Mouse (Mus musculus): ENCODE measurements around the gene Tnik.
A peak's percentile ranks its signal among the peaks of the same experiment; 100 is the strongest.

Gene Tnik

DNA sequence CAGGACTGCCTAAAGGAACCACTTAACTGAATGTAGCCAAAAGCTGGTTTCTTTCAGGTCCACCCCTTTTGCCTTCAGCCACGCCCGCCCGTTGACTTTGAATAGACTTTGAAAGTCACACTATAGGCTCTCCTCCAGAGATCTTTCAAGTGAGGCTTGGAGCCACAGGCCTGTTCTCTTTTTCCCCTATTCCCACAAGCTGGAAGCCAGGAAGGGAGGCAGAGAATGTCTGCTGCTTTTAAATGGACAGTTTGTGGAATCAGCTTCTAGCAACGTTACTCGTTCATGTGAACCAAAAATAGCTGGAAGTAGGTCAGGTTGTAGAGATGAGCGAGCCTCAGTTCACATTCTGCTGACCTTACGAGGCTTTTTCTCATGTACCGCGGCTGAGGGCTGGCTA, 138.3 kb downstream of the Tnik start:
- DNase-seq (ENCODE audit: low spot score in 2 of 2) = no peak

DNA sequence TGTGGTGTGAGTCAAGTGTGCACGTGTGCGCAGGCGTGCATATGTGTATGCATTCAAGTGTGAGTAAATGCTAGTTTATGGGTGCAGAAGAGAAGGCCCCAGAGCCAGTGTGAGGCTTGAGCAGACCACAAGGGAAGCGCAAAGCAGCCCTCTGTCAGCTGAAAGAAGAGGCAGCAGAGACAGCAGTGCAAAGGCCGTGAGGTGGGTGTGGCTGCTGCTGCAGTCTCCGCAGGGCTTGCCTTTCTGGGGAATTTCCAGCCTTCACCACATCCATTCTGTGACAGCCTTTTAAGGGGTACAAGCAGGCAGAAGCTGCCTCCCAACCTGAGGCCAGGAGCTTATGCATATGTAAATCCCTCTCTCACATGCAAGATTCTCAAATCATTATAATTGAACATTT, 139.2 kb downstream of the Tnik start:
- peak; percentile 19 to 21 for DNase-seq (ENCODE audit: low spot score in 2 of 2)

DNA sequence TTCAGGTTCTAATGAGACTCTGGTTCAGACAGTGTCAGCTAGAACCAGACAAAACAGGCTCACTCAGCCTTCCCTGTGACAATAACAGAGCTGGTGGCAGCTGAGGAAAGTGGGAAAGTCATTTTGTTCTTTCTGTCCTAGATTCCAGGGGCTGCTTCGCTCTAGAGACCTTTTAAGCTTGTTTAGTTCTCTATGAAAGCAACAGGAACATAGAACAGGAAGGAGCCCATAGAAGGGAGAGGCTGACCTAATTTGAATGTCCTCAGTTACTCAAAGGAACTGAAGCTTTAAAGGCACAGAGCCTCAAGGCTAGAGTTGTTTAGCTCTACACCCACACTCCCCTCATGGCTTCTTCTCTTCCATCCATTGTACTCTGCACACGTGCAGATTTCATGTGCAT, 142.4 kb downstream of the Tnik start:
- no peak for DNase-seq (ENCODE audit: low spot score in 2 of 2)

DNA sequence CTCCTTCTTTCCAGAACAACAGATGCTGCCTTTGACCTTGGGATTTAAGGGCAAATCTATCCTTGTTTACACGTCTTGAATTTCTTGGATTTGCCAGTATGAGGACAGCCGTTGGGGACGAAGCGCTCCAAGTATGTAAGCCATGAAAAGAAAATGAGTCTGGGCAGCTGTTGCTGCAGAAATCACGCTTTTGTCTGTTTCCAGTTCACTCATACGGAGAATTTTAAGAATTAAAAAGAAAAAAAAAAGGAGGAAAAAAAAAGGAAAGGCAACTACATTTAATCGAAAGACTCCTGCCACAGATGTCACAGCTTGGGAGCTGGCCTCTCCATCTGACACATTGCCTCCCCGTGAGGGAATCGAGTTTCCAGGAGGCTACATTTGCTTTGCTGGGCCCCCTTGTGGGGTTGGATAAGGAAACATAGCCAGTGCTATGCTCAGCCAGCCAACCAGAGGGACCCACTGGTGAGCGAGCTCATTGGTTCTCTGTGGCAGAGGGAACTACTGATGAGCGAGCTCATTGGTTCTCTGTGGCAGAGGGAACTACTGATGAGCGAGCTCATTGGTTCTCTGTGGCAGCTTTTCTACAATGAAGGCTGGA, 145.9 kb downstream of the Tnik start:
- no peak for DNase-seq (ENCODE audit: low spot score in 2 of 2)

DNA sequence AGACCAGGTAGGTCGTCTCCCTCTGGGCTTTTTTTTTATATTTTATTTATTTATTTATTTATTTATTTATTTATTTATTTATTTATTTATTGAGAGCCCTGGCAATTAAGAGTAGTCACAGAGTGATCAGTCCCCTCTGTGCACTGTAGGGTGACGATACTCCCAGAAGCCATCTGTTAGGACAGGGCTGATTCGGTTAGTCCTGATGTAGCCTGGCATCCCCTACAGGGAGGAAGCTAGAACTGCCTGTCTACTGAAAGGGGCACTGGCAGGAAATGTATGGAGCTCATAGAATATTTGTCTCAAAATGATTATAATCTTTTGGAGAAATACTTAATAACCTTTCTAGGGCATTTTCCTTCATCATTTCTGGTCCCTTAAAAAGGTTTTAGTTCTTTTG, 147.3 kb downstream of the Tnik start:
- DNase-seq (ENCODE audit: low spot score in 2 of 2) = no peak

DNA sequence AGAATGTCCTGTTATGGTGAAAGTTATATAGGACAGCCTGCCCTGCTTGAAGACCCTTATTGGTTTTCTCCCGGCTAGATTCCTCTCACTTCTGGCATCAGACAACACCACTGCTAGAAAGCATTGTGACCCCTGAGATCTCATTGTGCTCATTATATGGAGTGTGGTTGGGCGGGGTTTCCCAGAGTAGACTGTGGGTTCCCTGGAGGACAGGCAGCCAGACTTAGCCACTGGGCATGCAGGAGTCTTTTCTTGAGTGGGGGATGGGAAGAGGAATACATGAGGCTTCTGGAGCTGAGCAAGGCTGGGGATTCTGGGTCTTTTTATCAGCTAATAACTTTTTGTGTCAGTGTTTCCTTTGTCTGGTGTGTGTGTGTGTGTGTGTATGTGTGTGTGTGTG, 153.0 kb downstream of the Tnik start:
- no peak for DNase-seq (ENCODE audit: low spot score in 2 of 2)

DNA sequence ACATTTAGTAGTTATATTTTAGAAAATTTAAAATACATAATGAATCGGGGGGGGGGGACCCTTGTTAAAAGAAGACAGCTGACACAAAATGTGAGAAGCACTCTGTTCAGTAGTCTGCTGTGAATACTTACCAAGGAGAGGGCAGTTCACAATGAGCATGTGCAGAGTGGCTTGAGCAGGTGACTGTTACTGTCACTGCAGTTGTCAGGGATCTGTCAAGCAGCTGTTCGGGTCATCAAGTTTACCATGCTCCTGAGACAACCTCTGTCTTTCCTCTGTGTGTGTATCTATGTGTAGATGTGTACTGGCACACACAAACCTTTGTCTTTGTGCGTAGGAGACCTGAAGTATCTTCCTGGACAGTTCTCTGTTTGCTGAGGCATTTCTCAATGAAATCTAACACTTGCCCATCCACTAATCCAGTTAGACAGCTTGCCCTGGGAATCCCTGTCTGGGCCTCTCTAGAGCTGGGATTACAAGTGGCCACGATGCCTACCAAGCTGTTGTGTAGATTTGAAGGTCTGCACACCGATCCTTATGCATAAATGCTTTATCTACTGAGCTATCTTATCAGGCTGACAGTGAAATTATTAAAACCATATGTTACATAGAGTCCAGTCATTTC, 154.2 kb downstream of the Tnik start:
- DNase-seq (ENCODE audit: low spot score in 2 of 2) = no peak

DNA sequence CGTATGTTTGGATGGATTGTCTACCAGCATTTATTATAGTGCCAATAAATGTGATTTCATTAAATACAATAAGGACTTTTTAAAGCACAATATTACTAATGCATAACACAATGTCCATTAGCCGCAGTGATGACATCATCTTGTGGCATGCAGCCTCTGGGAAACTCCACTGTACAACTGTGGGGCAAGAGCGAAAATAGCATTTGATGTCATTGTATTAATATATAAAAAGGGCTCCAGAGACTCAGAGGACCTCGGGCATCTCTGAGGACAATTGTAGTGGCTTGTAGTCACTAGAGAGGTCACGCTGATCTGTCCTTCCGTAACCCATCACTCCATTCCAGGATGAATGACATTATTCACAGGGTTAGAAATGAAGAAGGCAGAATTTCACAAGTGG, 157.2 kb downstream of the Tnik start:
- no peak for DNase-seq (ENCODE audit: low spot score in 2 of 2)

DNA sequence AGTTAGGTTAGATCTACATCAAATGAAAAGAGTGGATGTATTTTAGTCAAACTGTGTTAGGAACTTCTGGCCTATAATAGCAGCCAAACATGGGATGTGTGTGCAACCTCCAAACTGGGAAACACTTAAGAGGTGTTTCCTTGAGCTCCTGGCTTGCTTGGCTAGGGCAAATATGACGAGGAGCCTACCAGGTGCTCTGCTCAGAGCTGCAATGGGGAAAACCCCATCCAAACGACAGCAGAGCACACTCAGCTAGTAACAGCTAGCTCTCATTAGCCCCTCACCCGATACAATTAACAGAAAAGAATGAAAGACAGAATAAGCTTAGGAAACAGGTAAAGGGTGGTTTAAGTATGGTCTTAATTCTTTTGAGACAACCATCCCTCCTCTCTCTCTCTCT, 157.7 kb downstream of the Tnik start:
- no peak for DNase-seq (ENCODE audit: low spot score in 2 of 2)

DNA sequence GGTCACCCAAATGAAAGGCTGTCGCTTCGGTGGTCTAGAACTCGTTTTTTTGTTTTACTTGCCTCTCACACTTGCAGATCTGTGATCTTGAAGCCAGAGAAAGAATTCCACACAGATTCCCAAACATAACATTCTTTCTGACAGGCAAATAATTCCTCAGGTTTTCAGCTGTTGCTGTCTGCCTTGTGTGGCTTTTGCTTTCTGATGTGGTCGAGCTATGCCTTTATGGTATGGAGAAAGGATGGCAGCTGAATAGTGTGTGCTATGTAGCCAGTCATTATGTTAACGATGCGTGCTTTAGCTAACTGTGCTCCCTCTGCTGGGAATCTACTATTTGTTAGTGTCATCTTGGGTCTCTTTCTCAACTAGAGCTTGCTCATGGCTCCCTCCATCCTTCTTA, 158.8 kb downstream of the Tnik start:
- no peak for DNase-seq (ENCODE audit: low spot score in 2 of 2)

DNA sequence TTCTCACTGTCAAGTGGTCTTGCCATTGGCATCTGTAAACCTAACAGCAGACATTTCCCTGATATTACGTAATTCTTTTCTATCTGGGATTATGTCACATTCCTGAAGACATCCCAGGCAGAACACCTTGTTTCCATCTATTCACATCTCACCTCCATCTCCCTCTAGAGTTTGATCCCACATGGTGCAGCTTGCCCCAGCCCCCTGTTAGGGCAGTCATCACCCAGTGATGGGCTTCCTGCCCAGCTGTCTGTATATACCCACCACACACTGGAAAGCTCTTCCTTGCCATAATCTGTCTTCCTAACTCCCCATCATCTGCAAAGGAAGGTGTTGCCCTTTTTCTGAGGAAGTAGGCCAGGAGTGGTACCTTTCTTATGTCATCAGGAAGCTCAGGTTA, 159.2 kb downstream of the Tnik start:
- DNase-seq (ENCODE audit: low spot score in 2 of 2) = no peak

DNA sequence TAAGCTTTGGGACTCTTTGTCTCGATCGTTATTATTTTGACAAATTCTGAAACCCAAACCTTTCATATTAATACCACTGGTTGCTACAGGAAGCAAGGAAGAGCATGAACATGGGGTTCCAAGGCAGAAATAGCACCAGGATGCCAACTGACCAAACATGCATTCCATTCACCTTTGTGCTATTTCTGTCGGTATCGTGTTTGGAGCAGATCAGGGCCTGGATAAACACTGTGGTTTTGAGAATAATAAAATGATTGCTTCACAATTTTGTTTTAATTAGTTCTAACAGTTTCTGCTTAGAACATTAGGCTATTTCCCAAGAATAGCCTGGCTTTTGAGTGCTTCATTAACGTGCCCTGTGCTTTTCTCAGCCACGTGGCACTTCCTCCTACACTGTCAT, 162.9 kb downstream of the Tnik start:
- no peak for DNase-seq (ENCODE audit: low spot score in 2 of 2)

DNA sequence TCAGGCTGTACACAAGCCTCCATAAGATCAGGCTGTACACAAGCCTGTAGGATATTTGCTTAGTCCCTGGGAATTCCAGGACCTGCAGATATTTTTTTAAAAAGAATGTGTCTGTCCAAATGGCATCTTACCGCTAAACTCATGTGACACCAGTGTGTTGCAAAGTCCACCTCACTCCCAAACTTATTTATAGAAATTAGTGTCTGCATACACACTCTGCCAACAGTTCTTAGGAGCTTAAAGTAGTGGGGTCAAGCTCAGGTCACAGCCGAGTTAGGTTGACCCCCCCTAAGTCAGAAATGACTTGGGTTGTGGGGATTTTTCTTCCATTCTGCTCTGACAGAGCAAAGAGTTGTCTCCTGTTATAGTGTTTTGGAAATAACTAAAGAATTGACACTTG, 168.4 kb downstream of the Tnik start:
- DNase-seq (ENCODE audit: low spot score in 2 of 2) = no peak

DNA sequence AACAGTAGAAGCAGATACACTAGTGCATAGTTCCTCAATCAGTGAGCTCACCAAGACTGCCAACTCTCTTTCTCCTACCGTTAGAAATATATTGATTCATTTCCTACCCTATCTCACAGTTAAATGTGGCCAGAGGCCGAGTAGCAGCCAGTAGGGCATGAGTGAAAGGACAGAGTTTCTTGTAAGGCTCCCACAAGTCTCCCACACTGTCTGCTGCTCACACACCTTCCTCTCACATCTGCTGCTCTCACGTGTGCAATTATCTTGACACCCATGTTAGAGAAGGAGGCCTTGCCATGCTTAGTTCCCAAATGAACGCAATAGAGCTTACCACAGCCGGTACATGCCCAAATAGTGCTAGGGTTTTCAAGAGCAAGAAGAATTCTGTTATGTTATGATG, 169.3 kb downstream of the Tnik start:
- no peak for DNase-seq (ENCODE audit: low spot score in 2 of 2)

DNA sequence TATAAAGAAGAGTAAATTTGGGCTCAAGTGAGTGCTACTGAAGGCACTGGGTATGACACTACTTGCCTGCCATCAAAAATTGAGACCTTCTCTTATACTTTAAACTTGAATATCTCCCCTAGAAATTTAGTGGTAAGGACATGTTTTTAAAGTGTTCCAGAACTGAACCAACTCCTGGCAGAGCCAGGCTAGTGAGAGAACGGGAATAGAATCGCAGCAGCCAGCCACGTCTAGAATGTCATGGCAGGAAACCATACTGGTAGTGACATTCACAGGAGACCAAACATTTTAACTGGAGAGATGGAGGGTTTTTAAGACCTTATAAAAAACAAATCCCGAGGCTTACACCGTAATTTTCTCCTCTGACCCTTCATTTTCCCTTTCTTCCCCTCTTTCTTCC, 172.5 kb downstream of the Tnik start:
- no peak for DNase-seq (ENCODE audit: low spot score in 2 of 2)

DNA sequence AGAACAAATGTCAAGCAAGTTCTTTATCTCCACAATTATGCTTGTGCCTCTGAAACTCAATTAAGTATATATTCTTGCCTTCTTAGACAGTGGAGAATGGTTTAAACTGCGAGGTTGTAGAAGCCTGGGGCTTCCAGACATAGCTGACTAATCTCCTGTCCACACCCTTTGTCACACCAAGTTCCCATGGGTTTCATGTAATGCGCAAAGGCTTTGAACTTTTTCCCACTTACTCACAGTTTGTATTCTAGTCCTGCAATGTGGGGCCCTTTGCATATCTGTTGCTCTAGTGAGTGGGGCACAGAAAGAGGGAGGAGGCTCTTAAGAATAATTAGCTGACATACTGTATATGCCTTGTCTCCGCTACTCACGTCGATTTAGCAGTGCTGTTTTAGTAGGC, 174.4 kb downstream of the Tnik start:
- no peak for DNase-seq (ENCODE audit: low spot score in 2 of 2)

DNA sequence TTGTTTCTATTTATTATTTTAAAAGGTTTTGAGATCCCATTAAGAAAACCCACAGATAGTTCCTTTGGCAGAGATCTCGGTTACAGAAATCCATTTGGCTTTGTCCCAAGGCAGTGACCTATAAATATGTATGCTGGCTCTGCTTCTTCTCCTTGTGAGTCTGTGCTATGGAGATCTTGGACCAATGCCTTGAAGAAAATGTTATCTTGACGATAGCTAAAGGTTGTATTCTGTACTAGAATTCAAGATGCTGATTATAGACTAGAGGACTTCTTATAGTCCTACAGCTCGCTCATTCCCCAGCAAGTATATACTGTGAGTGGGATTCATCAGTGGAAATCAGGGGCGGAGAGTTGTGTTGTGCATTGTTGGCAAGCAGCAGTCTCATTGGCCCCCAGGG, 178.5 kb downstream of the Tnik start:
- DNase-seq (ENCODE audit: low spot score in 2 of 2) = no peak

DNA sequence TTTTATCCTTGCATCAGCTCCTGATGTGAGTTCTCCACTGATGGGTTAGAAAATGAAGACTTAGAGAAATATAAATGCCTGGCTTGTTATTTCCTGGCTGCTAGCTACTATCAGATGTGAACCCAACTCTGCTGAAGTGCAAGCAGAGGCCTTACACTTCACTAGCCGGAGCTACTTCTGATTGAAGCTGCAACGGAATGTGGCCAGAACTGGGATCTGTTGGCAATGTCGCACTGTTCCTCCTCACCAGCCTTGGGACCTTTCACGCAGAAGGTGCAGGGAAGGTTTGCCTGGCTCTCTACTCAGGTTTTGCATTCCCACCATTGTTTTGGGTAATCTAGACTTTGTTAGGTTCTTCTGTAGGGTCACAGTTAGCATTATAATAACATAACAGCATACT, 179.1 kb downstream of the Tnik start:
- no peak for DNase-seq (ENCODE audit: low spot score in 2 of 2)

DNA sequence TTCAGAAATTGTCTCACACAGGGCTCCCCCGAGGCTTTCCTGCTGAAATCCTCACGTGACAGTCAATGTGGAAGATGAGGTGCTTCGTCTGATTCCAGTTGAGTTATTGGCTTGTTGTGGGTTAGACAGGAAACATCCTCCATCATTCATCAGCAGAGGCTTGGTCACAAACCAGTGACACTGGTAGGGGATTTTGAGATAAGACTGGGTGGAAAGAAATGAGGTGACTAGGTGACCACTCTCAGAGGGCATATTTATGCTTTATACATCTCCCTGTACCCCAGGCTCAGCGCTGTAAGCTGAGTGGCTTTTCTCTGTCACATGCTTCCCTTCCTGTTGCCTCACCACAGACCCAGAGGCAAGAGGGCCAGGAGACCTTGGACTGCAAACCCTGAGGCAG, 184.9 kb downstream of the Tnik start:
- DNase-seq (ENCODE audit: low spot score in 2 of 2) = no peak

DNA sequence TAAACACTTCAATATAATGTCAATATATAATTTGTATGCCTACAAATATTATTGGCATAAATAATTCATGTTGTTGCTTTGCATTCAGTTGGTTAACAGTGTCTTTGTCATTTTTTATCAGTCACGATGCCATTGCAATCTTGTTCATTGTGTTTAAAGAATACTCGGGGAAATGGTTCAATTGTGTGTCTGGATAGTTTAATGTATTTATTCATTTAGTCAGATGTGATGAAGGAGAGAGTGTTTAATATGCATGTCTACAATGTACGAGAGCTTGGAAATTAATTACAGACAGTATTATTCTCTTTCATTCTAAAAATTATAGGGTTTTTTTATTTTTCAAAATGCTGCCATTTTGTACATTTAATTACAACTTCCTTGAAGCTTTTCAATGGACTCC, 190.4 kb downstream of the Tnik start:
- DNase-seq (ENCODE audit: low spot score in 2 of 2) = no peak

DNA sequence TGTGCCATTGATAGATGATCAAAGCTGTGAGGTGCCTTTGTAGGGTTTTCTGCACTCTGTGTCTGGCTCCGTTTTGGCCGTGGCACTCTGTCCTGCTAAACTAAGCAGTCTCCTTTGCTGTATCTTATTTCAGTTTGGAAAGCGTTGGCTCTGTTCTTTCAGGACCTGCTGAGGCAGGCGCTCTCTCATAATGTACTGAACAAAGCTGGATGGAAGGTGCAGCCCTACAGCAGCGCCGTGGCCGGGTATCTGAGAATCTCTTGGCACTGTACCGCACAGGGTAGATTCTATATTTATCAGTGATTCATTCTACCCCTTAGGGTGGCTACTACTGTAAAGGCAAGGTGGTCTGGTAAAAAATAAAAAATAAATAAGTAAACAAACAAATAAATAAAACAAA, 193.8 kb downstream of the Tnik start:
- no peak for DNase-seq (ENCODE audit: low spot score in 2 of 2)

DNA sequence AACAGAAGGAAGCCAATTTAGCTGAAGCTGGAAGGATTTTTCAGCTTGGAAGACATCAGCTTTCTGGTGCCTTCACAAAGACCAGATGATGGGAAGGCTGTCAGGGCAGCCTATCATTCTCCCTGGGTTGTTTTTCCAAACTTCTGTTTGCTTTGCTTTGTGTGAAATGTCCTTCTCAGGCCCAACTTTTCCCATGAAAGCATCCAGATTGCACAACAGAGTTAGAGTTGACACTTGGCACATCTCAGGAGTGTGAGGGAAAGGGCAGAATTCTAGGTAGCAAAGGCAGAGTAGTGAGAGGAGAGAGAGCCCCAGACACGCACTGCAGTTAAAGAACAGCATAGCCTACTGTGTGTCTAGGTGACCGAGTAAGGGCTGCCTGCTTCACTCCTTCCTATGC, 194.5 kb downstream of the Tnik start:
- DNase-seq (ENCODE audit: low spot score in 2 of 2) = no peak

DNA sequence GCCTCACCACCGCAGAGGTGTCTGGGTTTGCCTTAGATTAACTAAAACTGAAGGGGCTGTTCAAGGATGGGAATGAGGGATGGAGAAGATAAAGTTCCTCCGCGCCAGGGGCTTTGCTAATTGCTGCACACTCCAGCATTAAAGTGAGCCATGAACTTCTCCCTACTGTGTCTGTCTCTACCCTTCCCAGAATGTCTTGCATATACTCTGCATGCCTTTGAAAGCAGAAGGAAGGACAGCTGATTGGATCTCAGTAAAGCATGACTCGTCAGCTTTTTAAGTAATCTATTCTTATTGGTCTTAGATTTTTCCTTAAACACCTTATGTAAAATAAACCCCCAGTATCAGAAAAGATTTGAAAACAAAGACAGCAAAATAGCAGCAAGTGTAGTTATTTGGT, 203.7 kb downstream of the Tnik start:
- DNase-seq (ENCODE audit: low spot score in 2 of 2) = no peak

DNA sequence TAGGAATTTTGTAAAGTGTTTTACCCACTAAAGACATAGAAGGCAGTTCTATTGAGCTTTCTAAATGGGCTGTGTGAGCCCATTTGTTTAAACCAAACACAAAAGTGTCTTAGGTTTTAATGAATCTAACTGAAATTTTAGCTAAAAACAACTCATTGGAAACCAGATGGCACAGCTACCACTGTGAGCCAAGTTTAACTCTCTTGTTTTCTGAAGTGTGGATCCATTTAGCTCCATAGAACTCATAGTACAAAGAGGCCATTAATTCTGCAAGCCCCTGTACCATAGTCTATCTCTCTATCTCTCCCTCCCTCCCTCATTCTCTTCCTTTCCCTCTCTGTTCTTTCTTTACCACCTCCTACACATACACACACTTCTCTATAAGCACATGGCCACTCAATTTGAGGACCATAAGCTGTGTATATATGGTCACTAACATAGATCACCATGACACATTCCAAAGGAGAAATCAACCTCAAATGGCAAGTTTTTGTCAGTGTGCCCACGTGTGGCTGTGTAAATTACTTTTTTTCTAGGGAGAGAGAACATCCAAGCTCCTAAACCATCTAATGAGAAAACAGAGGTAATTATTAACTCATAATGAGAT, 204.2 kb downstream of the Tnik start:
- no peak for DNase-seq (ENCODE audit: low spot score in 2 of 2)

All from spleen, postnatal 36 days (tissue).